Comparison of ENCODE assay signal across 8 mouse cellular contexts in the genomic region with DNA sequence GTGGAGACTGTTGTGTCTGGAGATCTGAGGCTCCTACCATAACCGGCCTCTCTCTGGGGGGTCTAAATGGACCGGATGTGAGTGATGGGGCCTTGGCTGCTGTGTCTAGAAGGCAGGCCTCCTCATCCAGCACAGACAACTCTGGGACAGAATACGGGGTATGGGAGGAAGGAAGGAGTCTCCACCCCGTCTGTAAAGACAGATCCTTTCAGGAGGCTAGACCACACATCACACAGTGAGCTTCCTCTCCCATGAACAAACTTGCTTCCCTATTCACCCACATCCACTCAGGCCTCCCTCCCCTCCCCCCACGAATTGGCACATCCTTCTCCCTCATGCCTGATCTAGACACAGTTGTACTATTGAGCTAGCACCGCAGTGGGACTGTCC. TPM values are rescaled to one million over a fixed set of nuclear protein-coding genes. Genes with fewer than 3 reads are reported as not detected.
A peak's percentile ranks its signal among the peaks of the same experiment; 100 is the strongest.
DNase-seq lines count a peak whose midpoint lies in the region; ATAC-seq and TF ChIP-seq lines count a peak whose summit lies in the region.

No protein-coding gene starts in this region.

- TF ChIP-seq CTCF in intestine, postnatal 0 days (IDR thresholded peaks at IDR 0.05; ENCODE audit: low read depth) = no peak

- peak; percentile 31; the same call in 1 of the 2 replicates for ATAC-seq in embryonic facial prominence, embryonic 12.5 days (ENCODE audit: insufficient number of reproducible peaks, insufficient read depth, low FRiP score, low TSS enrichment)
- ATAC-seq in intestine, postnatal 0 days = no peak
- ATAC-seq in megakaryocyte, adult 5-6 weeks (ENCODE audit: poor library complexity, severe bottlenecking) = peak; percentile 76

- WGBS in embryonic facial prominence, embryonic 12.5 days = 20% methylated on average over 6 of the region's 6 CpGs
- WGBS in intestine, postnatal 0 days = 43% methylated on average over 6 of the region's 6 CpGs

- H3K27me3 ChIP-seq in embryonic facial prominence, embryonic 12.5 days = no peaks in the 10 kb centered on the region
- no peaks in the 10 kb centered on the region for H3K27me3 ChIP-seq in intestine, postnatal 0 days (replicated peaks; ENCODE audit: control insufficient read depth, insufficient read depth, low read length)

- H3K4me3 ChIP-seq in embryonic facial prominence, embryonic 12.5 days = no peak overlapping the region
- no peak overlapping the region for H3K4me3 ChIP-seq in intestine, postnatal 0 days (ENCODE audit: low read depth, low read length)

- H3K4me1 ChIP-seq in embryonic facial prominence, embryonic 12.5 days = peaks cover 48% of the 10 kb centered on the region
- peaks cover 12% of the 10 kb centered on the region; the same call in 1 of the 2 replicates for H3K4me1 ChIP-seq in intestine, postnatal 0 days (replicated peaks; ENCODE audit: control insufficient read depth, insufficient read depth, low read length)

- peak; percentile 30 to 87 for DNase-seq in left cerebral cortex, postnatal 10 days (ENCODE audit: extremely low spot score in 1 of 2, low spot score in 2 of 2)
- no peak for DNase-seq in left cerebral cortex, adult 11 months (ENCODE audit: low spot score)
- DNase-seq in spleen, adult 18-20 months = no peak
- DNase-seq in cerebellum, adult 11 months = no peak
- no peak for DNase-seq in gastrocnemius, postnatal 25 days

- H3K9me3 ChIP-seq in embryonic facial prominence, embryonic 12.5 days = no peaks in the 10 kb centered on the region
- H3K9me3 ChIP-seq in intestine, postnatal 0 days (ENCODE audit: control insufficient read depth) = no peaks in the 10 kb centered on the region

- intact Hi-C loops in left cerebral cortex, postnatal 10 days (cut with DNase I) = no loop called here

- H3K9ac ChIP-seq in embryonic facial prominence, embryonic 12.5 days = no peak overlapping the region
- no peak overlapping the region for H3K9ac ChIP-seq in intestine, postnatal 0 days (ENCODE audit: low read depth, low read length)

- no peaks in the 10 kb centered on the region for H3K36me3 ChIP-seq in embryonic facial prominence, embryonic 12.5 days
- H3K36me3 ChIP-seq in intestine, postnatal 0 days (ENCODE audit: control insufficient read depth, insufficient read depth) = peaks cover 3% of the 10 kb centered on the region; the same call in 1 of the 2 replicates

- H3K27ac ChIP-seq in embryonic facial prominence, embryonic 12.5 days = peak overlapping the region; percentile 43; the same call in 1 of the 2 replicates
- H3K27ac ChIP-seq in intestine, postnatal 0 days (ENCODE audit: low read depth, low read length) = peak overlapping the region; percentile 57; the same call in 1 of the 2 replicates

- no peak overlapping the region for H3K4me2 ChIP-seq in embryonic facial prominence, embryonic 12.5 days (replicated peaks)
- no peak overlapping the region for H3K4me2 ChIP-seq in intestine, postnatal 0 days (replicated peaks; ENCODE audit: low read depth)

RNA-seq across cellular contexts. Expression of a gene that starts 9.2 kb away (rescaled TPM):
- 10 to 100 TPM; 14.0 to 14.9 TPM for total RNA-seq in left cerebral cortex, postnatal 10 days (2021)
- polyA plus RNA-seq in embryonic facial prominence, embryonic 12.5 days (2016; fragmentation: Nextera tagmentation; extraction: Ambion mirVana) = 4.0 and 5.7 TPM in 2 replicates
- 24.5 and 25.5 TPM in 2 replicates for polyA plus RNA-seq in intestine, postnatal 0 days (2015; fragmentation: Nextera tagmentation; extraction: Ambion mirVana)
- 0.04 TPM in 1 of 2 replicates, not detected in the other for total RNA-seq in megakaryocyte, adult 5-6 weeks (2015)
- total RNA-seq in megakaryocyte, adult 5-6 weeks (2017) = not detected in 2 replicates
- total RNA-seq in gastrocnemius, postnatal 25 days (2021) = 10 to 100 TPM; 37.4 to 46.7 TPM

Comparison
In these comparisons a context has a peak if more than half of its experiments do, and no peak if none do; other contexts are left out.
1. DNase-seq: peak in left cerebral cortex, postnatal 10 days (2 of 2); none in left cerebral cortex, adult 11 months (single experiment), spleen, adult 18-20 months (0 of 2), cerebellum, adult 11 months (single experiment) and gastrocnemius, postnatal 25 days (single experiment).
2. RNA of a gene that starts 9.2 kb away (total RNA-seq): 37.4 to 46.7 TPM in gastrocnemius, postnatal 25 days and 14.0 to 14.9 TPM in left cerebral cortex, postnatal 10 days; 0.04 TPM in megakaryocyte, adult 5-6 weeks; every median in the first group is over 10 times any median in the second.